Mouse (Mus musculus): ENCODE results near the gene Ddah2. TPM values are rescaled to one million over a fixed set of nuclear protein-coding genes. Genes with fewer than 3 reads are reported as not detected.

Ddah2 gene
- polyA plus RNA-seq, 1 experiment, result 14.5 TPM

GRCm38 (mm10) chr17:35022541-35023060 lies 36.2 kb upstream of the Ddah2 start:
- Histone ChIP-seq H3K27ac (ENCODE audit: insufficient read depth, low read depth, low read length) (peak overlapping the region; percentile 55; the same call in 1 of the 2 replicates), H3K36me3 (ENCODE audit: control insufficient read depth, insufficient read depth, low read length) (no peaks in the 10 kb centered on the region), H3K4me1 (ENCODE audit: control insufficient read depth, insufficient read depth, insufficient read length, low read length) (peaks cover 31% of the 10 kb centered on the region), H3K4me3 (ENCODE audit: low read depth, low read length) (no peak overlapping the region), H3K27me3 (ENCODE audit: control insufficient read depth, insufficient read depth, low read length) (no peaks in the 10 kb centered on the region)
- WGBS, result 94% methylated on average over 8 of the region's 8 CpGs
- no peak for TF ChIP-seq POLR2A (IDR thresholded peaks at IDR 0.05; ENCODE audit: low read depth, low read length)
- TF ChIP-seq CTCF (IDR thresholded peaks at IDR 0.05; ENCODE audit: extremely low read depth, insufficient read length, insufficient replicate concordance, low read depth, low read length), result no peak

- no peak overlapping the region for H3K4me3 ChIP-seq (ENCODE audit: low read depth, low read length)
- H3K27me3 ChIP-seq (ENCODE audit: control insufficient read depth, insufficient read depth, low read length), result no peaks in the 10 kb centered on the region
- H3K36me3 ChIP-seq (ENCODE audit: control insufficient read depth, insufficient read depth, low read length), result no peaks in the 10 kb centered on the region
- WGBS, result 80% methylated on average over 5 of the region's 5 CpGs
- H3K27ac ChIP-seq (ENCODE audit: insufficient read depth, low read depth, low read length), result peak overlapping the region; percentile 84
- no peak for TF ChIP-seq CTCF (IDR thresholded peaks at IDR 0.05; ENCODE audit: extremely low read depth, insufficient read length, insufficient replicate concordance, low read depth, low read length)
- no peak for TF ChIP-seq POLR2A (IDR thresholded peaks at IDR 0.05; ENCODE audit: low read depth, low read length)
- H3K4me1 ChIP-seq (ENCODE audit: control insufficient read depth, insufficient read depth, insufficient read length, low read length), result peaks cover 29% of the 10 kb centered on the region
Observed at GRCm38 (mm10) chr17:35023221-35023620, 35.6 kb upstream of the Ddah2 start.

DNA sequence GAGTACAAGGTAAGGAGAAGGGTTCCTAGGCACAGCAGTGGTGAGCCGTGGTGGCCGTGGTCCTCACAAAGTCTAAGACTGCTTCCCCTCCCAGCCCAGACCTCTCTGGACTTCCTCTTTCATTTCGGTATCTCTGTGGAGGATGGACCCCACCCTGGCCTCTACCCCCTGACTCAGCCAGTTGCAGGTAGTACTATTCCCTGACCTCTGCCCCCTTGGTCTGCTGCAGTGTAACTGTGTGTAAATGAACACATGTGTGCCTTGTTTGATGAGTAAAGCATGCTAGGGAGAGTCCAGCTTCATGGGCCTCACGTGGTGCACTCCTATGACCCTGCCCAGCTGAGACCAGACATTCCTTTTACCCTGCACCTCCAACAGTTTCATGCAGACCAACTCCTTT lies 35.1 kb upstream of the Ddah2 start:
- no peaks in the 10 kb centered on the region for H3K36me3 ChIP-seq (ENCODE audit: control insufficient read depth, insufficient read depth, low read length)
- peaks cover 25% of the 10 kb centered on the region for H3K4me1 ChIP-seq (ENCODE audit: control insufficient read depth, insufficient read depth, insufficient read length, low read length)
- WGBS, result 30% methylated on average over 4 of the region's 4 CpGs
- no peak overlapping the region for H3K4me3 ChIP-seq (ENCODE audit: low read depth, low read length)
- TF ChIP-seq POLR2A (IDR thresholded peaks at IDR 0.05; ENCODE audit: low read depth, low read length), result peak; percentile 29; the same call in 1 of the 2 replicates
- no peak for TF ChIP-seq CTCF (IDR thresholded peaks at IDR 0.05; ENCODE audit: extremely low read depth, insufficient read length, insufficient replicate concordance, low read depth, low read length)
- peak overlapping the region; percentile 84 for H3K27ac ChIP-seq (ENCODE audit: insufficient read depth, low read depth, low read length)
- H3K27me3 ChIP-seq (ENCODE audit: control insufficient read depth, insufficient read depth, low read length), result no peaks in the 10 kb centered on the region

DNA sequence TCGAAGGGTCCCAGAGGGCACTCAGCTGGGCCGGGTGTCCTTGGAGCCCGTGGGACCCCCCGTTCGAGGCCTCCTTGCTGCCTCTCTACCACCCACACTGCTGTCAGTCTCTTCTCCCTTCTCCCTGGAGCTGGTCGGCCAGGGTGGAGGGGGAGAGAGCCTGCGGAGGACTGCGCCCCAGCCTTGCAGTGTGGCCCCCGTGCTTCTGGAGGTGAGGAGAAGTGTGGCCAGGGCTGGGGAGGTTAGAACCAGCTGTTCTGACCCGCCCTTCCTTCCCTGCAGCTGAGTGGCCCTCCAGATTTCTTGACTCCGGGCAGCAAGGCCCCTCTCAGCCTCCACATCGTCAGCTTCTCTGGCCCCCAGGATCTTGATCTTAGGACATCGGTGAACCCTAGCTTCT lies 34.6 kb upstream of the Ddah2 start:
- Histone ChIP-seq H3K27ac (ENCODE audit: insufficient read depth, low read depth, low read length) (no peak overlapping the region), H3K4me3 (ENCODE audit: low read depth, low read length) (no peak overlapping the region), H3K36me3 (ENCODE audit: control insufficient read depth, insufficient read depth, low read length) (no peaks in the 10 kb centered on the region), H3K4me1 (ENCODE audit: control insufficient read depth, insufficient read depth, insufficient read length, low read length) (peaks cover 25% of the 10 kb centered on the region), H3K27me3 (ENCODE audit: control insufficient read depth, insufficient read depth, low read length) (no peaks in the 10 kb centered on the region)
- TF ChIP-seq POLR2A (IDR thresholded peaks at IDR 0.05; ENCODE audit: low read depth, low read length) (no peak), CTCF (IDR thresholded peaks at IDR 0.05; ENCODE audit: extremely low read depth, insufficient read length, insufficient replicate concordance, low read depth, low read length) (no peak)
- WGBS, result 74% methylated on average over 13 of the region's 13 CpGs

- no peak overlapping the region for H3K4me3 ChIP-seq (ENCODE audit: low read depth, low read length)
- 73% methylated on average over 10 of the region's 10 CpGs for WGBS
- H3K36me3 ChIP-seq (ENCODE audit: control insufficient read depth, insufficient read depth, low read length), result no peaks in the 10 kb centered on the region
- peaks cover 25% of the 10 kb centered on the region for H3K4me1 ChIP-seq (ENCODE audit: control insufficient read depth, insufficient read depth, insufficient read length, low read length)
- H3K27me3 ChIP-seq (ENCODE audit: control insufficient read depth, insufficient read depth, low read length), result no peaks in the 10 kb centered on the region
- TF ChIP-seq POLR2A (IDR thresholded peaks at IDR 0.05; ENCODE audit: low read depth, low read length), result no peak
- TF ChIP-seq CTCF (IDR thresholded peaks at IDR 0.05; ENCODE audit: extremely low read depth, insufficient read length, insufficient replicate concordance, low read depth, low read length), result no peak
- no peak overlapping the region for H3K27ac ChIP-seq (ENCODE audit: insufficient read depth, low read depth, low read length)
Observed at GRCm38 (mm10) chr17:35024691-35025488, 33.9 kb upstream of the Ddah2 start.

GRCm38 (mm10) chr17:35026206-35026605 lies 32.6 kb upstream of the Ddah2 start:
- no peak for TF ChIP-seq POLR2A (IDR thresholded peaks at IDR 0.05; ENCODE audit: low read depth, low read length)
- Histone ChIP-seq H3K27ac (ENCODE audit: insufficient read depth, low read depth, low read length) (no peak overlapping the region), H3K27me3 (ENCODE audit: control insufficient read depth, insufficient read depth, low read length) (no peaks in the 10 kb centered on the region), H3K4me1 (ENCODE audit: control insufficient read depth, insufficient read depth, insufficient read length, low read length) (peaks cover 25% of the 10 kb centered on the region), H3K4me3 (ENCODE audit: low read depth, low read length) (no peak overlapping the region), H3K36me3 (ENCODE audit: control insufficient read depth, insufficient read depth, low read length) (no peaks in the 10 kb centered on the region)
- 87% methylated on average over 5 of the region's 5 CpGs for WGBS

GRCm38 (mm10) chr17:35027277-35028068 lies 31.4 kb upstream of the Ddah2 start, which contains the start of gene Sapcd1:
Sapcd1 (minus strand) TSS chr17:35028016.
- Histone ChIP-seq H3K27me3 (ENCODE audit: control insufficient read depth, insufficient read depth, low read length) (no peaks in the 10 kb centered on the region), H3K4me3 (ENCODE audit: low read depth, low read length) (no peak within 1 kb of the TSS), H3K27ac (ENCODE audit: insufficient read depth, low read depth, low read length) (no peak within 1 kb of the TSS), H3K4me1 (ENCODE audit: control insufficient read depth, insufficient read depth, insufficient read length, low read length) (peaks cover 21% of the 10 kb centered on the region), H3K36me3 (ENCODE audit: control insufficient read depth, insufficient read depth, low read length) (no peaks in the 10 kb centered on the region)
- no peak for TF ChIP-seq CTCF (IDR thresholded peaks at IDR 0.05; ENCODE audit: extremely low read depth, insufficient read length, insufficient replicate concordance, low read depth, low read length)
- TF ChIP-seq POLR2A (IDR thresholded peaks at IDR 0.05; ENCODE audit: low read depth, low read length), result no peak
- WGBS, result 64% methylated on average over 13 of the region's 13 CpGs
